Mouse (Mus musculus): ENCODE data around the gene Ap1m2. TPM values are rescaled to one million over a fixed set of nuclear protein-coding genes. Genes with fewer than 3 reads are reported as not detected.
A peak's percentile ranks its signal among the peaks of the same experiment; 100 is the strongest.
"Not testable (repeated sequence)": the region's sequence is repeated elsewhere in the genome, so short reads cannot be mapped to it uniquely, and the experiment has no call there.

The Ap1m2 gene
- polyA plus RNA-seq, 1 experiment = 2.5 TPM

GRCm38 (mm10) chr9:21292271-21292670 lies 19.9 kb downstream of the Ap1m2 start:
- TF ChIP-seq POLR2A (IDR thresholded peaks at IDR 0.05; ENCODE audit: extremely low read depth, insufficient read depth, low read length) (no peak), CTCF (IDR thresholded peaks at IDR 0.05; ENCODE audit: extremely low read depth, insufficient read depth, low read length) (no peak)
- H3K4me3 ChIP-seq (ENCODE audit: insufficient read depth, low read length) = no peak overlapping the region
- no peak overlapping the region for H3K27ac ChIP-seq (ENCODE audit: insufficient read depth, low read length)
- H3K4me1 ChIP-seq (ENCODE audit: control insufficient read depth, insufficient read depth, low read length) = peaks cover 2% of the 10 kb centered on the region; the same call in 1 of the 2 replicates

- not testable (repeated sequence) for H3K4me1 ChIP-seq (ENCODE audit: control insufficient read depth, insufficient read depth, low read length); H3K4me3 ChIP-seq (ENCODE audit: insufficient read depth, low read length); H3K27ac ChIP-seq (ENCODE audit: insufficient read depth, low read length)
Observed at GRCm38 (mm10) chr9:21291868-21292267, 20.3 kb downstream of the Ap1m2 start.

- Histone ChIP-seq H3K4me3 (ENCODE audit: insufficient read depth, low read length) (peak within 1 kb of the TSS; percentile 98), H3K27ac (ENCODE audit: insufficient read depth, low read length) (peak within 1 kb of the TSS; percentile 49), H3K4me1 (ENCODE audit: control insufficient read depth, insufficient read depth, low read length) (peaks cover 7% of the 10 kb centered on the region; the same call in 1 of the 2 replicates)
- TF ChIP-seq POLR2A (IDR thresholded peaks at IDR 0.05; ENCODE audit: extremely low read depth, insufficient read depth, low read length) (peak; percentile 83), CTCF (IDR thresholded peaks at IDR 0.05; ENCODE audit: extremely low read depth, insufficient read depth, low read length) (no peak)
Observed at GRCm38 (mm10) chr9:21291022-21291787, 20.9 kb downstream of the Ap1m2 start, which contains the start of gene Cdkn2d. Cdkn2d (minus strand) TSS chr9:21291407.

GRCm38 (mm10) chr9:21290589-21290988 lies 21.5 kb downstream of the Ap1m2 start:
- peaks cover 8% of the 10 kb centered on the region; the same call in 1 of the 2 replicates for H3K4me1 ChIP-seq (ENCODE audit: control insufficient read depth, insufficient read depth, low read length)
- peak overlapping the region; percentile 98 for H3K4me3 ChIP-seq (ENCODE audit: insufficient read depth, low read length)
- no peak for TF ChIP-seq CTCF (IDR thresholded peaks at IDR 0.05; ENCODE audit: extremely low read depth, insufficient read depth, low read length)
- no peak for TF ChIP-seq POLR2A (IDR thresholded peaks at IDR 0.05; ENCODE audit: extremely low read depth, insufficient read depth, low read length)
- H3K27ac ChIP-seq (ENCODE audit: insufficient read depth, low read length) = peak overlapping the region; percentile 49

GRCm38 (mm10) chr9:21289337-21289671 lies 22.8 kb downstream of the Ap1m2 start:
- Histone ChIP-seq H3K4me1 (ENCODE audit: control insufficient read depth, insufficient read depth, low read length) (peaks cover 8% of the 10 kb centered on the region; the same call in 1 of the 2 replicates), H3K4me3 (ENCODE audit: insufficient read depth, low read length) (0 out of 2 replicates have a peak overlapping the region, but pooled peaks have one; percentile 98), H3K27ac (ENCODE audit: insufficient read depth, low read length) (no peak overlapping the region)
- no peak for TF ChIP-seq POLR2A (IDR thresholded peaks at IDR 0.05; ENCODE audit: extremely low read depth, insufficient read depth, low read length)
- TF ChIP-seq CTCF (IDR thresholded peaks at IDR 0.05; ENCODE audit: extremely low read depth, insufficient read depth, low read length) = no peak

GRCm38 (mm10) chr9:21288404-21289336 lies 23.5 kb downstream of the Ap1m2 start:
- H3K4me3 ChIP-seq (ENCODE audit: insufficient read depth, low read length) = peak overlapping the region; percentile 88
- H3K4me1 ChIP-seq (ENCODE audit: control insufficient read depth, insufficient read depth, low read length) = peaks cover 8% of the 10 kb centered on the region; the same call in 1 of the 2 replicates
- TF ChIP-seq POLR2A (IDR thresholded peaks at IDR 0.05; ENCODE audit: extremely low read depth, insufficient read depth, low read length) (no peak), CTCF (IDR thresholded peaks at IDR 0.05; ENCODE audit: extremely low read depth, insufficient read depth, low read length) (no peak)
- H3K27ac ChIP-seq (ENCODE audit: insufficient read depth, low read length) = peak overlapping the region; percentile 53; the same call in 1 of the 2 replicates

- peak within 1 kb of the TSS; percentile 88 for H3K4me3 ChIP-seq (ENCODE audit: insufficient read depth, low read length)
- no peak for TF ChIP-seq CTCF (IDR thresholded peaks at IDR 0.05; ENCODE audit: extremely low read depth, insufficient read depth, low read length)
- peak; percentile 91 for TF ChIP-seq POLR2A (IDR thresholded peaks at IDR 0.05; ENCODE audit: extremely low read depth, insufficient read depth, low read length)
- peak within 1 kb of the TSS; percentile 62 for H3K27ac ChIP-seq (ENCODE audit: insufficient read depth, low read length)
- H3K4me1 ChIP-seq (ENCODE audit: control insufficient read depth, insufficient read depth, low read length) = peaks cover 8% of the 10 kb centered on the region; the same call in 1 of the 2 replicates
Observed at GRCm38 (mm10) chr9:21287571-21288402, 24.4 kb downstream of the Ap1m2 start, which contains the start of gene Kri1. Kri1 (minus strand) TSS chr9:21287969.

- Histone ChIP-seq H3K27ac (ENCODE audit: insufficient read depth, low read length) (no peak overlapping the region), H3K4me3 (ENCODE audit: insufficient read depth, low read length) (no peak overlapping the region; the same call in 1 of the 2 replicates), H3K4me1 (ENCODE audit: control insufficient read depth, insufficient read depth, low read length) (peaks cover 8% of the 10 kb centered on the region; the same call in 1 of the 2 replicates)
- no peak for TF ChIP-seq POLR2A (IDR thresholded peaks at IDR 0.05; ENCODE audit: extremely low read depth, insufficient read depth, low read length)
- no peak for TF ChIP-seq CTCF (IDR thresholded peaks at IDR 0.05; ENCODE audit: extremely low read depth, insufficient read depth, low read length)
Observed at GRCm38 (mm10) chr9:21286753-21287152, 25.4 kb downstream of the Ap1m2 start.

- Histone ChIP-seq H3K27ac (ENCODE audit: insufficient read depth, low read length) (no peak overlapping the region), H3K4me3 (ENCODE audit: insufficient read depth, low read length) (no peak overlapping the region), H3K4me1 (ENCODE audit: control insufficient read depth, insufficient read depth, low read length) (peaks cover 8% of the 10 kb centered on the region; the same call in 1 of the 2 replicates)
- no peak for TF ChIP-seq CTCF (IDR thresholded peaks at IDR 0.05; ENCODE audit: extremely low read depth, insufficient read depth, low read length)
- no peak for TF ChIP-seq POLR2A (IDR thresholded peaks at IDR 0.05; ENCODE audit: extremely low read depth, insufficient read depth, low read length)
Observed at GRCm38 (mm10) chr9:21283994-21284393, 28.1 kb downstream of the Ap1m2 start.
